Mouse (Mus musculus) cerebellum, adult 11-12 months (tissue): ENCODE data around the gene Gm20503.
A peak's percentile ranks its signal among the peaks of the same experiment; 100 is the strongest.

Experiments used
- DNase-seq: peaks from one replicate; pipeline ENCODE4 v3.0.0; 2022

Gene Gm20503

GRCm38 (mm10) chr4:59002948-59003805 is at the start of gene Gm20503:
Gm20503 (plus strand) TSS chr4:59003210.
- DNase-seq, result peak; percentile 92

DNA sequence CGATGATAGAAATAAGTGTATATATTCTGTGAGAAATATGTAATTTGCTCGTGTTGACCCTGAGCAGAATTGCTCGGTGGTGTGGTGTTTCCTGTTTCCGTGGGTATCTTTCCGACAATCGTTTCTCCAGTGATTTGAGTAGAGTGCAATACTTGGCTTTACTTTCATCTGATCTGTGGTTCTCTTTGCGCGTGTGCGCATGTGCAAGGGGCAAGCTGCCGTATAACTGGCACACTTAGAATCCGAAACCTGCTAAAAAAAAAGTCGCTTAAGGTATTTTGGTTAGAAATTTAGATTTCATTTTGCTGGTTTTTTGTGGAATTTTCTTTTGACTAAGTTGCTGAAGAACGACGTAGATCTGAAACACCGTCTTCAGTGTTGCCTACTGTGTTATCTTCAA is 41.3 kb upstream of the Gm20503 start:
- no peak for DNase-seq

DNA sequence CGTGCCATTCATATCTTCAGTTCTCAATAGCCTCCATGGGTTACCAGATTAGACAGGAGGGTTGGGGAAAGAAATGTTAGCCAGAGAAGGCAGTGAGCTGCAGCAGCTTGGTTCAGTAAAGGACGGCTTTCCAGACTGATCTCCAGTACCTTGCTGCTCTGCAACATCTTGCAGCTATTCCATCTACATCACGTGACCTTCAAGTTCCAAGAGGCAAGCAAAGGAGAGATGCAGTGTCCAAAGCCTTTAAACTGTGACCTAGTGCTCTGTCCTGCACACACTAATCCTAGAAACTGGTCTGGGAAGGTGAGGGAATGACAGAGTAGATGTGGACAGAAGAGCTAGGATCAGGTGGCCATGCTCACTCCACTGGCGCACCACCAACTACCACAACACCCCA is 39.7 kb upstream of the Gm20503 start:
- no peak for DNase-seq

DNA sequence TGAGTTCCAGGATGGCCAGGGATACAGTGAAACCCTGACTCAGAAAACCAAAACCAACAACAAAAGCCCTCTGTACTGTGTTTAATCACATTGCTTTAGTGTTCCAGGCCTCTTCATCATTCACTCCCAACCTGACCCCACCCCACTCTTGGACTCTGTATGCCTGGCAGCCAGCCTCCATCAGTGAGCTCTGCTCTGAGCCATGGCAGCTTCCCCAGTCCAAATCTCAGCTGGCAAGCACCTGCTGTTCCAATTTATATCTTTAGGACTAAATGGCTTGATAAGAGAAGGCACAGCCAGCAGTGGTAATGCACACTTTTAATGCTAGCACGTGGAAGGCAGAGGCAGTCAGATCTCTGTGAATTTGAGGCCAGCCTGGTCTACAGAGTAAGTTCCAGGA is 37.9 kb upstream of the Gm20503 start:
- DNase-seq, result no peak

- no peak for DNase-seq
These were observed 32.3 kb upstream of the Gm20503 start for GRCm38 (mm10) chr4:58970678-58971077.

- no peak for DNase-seq
These were observed 27.3 kb upstream of the Gm20503 start for GRCm38 (mm10) chr4:58975711-58976110.

- DNase-seq, result no peak
These were observed 21.6 kb upstream of the Gm20503 start for GRCm38 (mm10) chr4:58981421-58981820.

DNA sequence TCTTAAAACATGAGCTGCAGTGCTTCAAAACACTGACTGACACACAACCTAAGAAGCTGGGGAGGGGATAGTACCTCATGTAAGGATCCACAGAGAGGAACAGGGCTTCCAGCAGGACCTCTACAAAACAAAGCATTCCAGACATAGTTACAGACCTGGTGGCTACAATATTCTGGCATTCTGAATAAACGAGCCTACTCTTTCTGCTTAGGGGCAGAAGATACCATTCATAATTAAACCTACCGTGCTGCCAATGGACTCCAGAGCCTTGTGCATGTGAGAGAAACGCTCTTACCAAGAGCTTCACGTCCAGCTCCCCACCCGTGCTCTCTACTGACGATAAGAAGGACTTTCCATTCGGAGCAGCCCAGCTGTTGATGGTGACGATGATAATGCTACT is 20.2 kb upstream of the Gm20503 start:
- no peak for DNase-seq

DNA sequence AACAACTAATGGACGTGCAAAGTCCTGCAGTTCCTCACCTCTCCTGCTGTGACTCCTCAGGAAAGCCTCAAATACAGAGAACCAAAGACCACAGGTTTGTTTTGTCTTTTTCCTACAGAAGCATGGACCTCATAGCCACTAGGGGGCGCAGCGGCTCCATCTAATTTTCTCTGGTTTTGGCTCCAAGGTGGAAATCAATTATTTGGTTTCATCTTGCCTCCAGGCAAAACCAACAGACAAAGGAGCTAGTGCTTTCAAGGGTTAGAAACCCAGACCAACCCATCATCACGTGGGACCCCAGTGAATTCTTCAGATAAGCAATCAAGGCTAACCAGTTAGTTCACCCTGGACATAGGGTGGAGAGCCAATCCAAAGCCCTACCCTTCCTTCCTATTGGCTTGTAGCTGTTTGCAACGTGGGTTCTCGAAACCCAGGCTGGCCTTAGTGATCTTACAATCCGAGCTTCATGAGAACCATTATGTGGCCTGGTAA is 17.8 kb upstream of the Gm20503 start:
- DNase-seq, result peak; percentile 43

DNA sequence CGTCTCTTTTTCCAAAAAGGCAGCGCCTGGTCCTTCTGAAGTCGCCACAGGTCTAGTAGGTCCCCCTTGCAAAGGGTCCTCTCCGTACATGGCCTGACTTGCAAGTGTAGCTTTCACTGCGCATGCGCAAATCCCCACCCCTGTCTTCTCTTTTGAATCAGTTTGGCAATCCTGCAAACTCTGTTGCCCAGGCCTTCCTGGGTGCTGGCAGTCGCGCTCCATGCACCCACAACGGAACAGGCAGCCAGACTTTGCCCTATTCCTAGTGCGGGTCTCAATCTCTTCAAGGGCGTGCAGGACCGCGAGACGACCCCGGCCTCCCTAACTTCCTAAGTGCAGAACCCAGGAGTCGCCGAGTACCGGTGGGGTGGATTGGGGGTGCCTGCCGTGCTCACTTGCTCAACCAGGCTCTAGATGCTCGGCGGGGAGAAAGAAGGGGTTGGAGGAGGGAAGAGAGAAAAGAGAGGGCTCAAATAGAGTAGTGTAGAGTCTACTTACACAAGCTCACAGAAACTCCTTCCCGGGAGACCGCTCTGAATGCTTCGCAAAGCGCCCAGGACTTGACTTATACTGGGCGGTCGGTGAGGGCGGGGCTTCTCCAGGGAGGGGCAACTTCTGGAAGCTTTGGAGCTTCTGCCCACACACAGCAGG is 16.3 kb upstream of the Gm20503 start, which contains the start of gene Ptgr1:
TSS of gene Ptgr1 (minus strand) at position 580 of the 651 bp plus-strand sequence.
- peak; percentile 61 for DNase-seq

DNA sequence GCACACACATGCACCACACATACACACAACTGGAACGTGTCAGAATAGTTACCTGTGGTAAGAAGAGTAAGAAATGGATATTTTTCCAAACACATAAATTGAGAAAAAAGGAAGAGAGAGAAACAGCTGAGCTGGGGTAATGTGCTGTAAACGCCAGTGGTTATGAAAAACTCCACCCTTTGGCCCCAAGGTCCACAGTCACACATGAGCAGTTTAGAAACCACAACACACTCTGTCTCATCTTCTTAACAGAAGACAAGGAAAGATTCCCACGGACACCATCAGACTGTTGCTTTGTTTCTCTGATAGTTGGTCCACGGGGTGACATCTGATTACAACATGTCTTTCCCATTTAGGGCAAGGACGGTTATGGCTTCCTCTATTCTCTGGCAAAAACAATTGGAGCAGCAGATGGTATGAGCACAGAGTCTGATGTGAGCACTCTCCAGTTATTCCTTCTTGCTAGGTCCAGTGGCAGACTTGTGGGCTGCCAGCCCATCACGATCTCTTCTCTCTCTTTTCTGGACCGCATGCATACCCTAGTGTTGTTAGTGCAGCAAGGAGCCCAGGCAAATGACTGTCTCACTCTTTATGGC is 13.6 kb upstream of the Gm20503 start:
- no peak for DNase-seq

DNA sequence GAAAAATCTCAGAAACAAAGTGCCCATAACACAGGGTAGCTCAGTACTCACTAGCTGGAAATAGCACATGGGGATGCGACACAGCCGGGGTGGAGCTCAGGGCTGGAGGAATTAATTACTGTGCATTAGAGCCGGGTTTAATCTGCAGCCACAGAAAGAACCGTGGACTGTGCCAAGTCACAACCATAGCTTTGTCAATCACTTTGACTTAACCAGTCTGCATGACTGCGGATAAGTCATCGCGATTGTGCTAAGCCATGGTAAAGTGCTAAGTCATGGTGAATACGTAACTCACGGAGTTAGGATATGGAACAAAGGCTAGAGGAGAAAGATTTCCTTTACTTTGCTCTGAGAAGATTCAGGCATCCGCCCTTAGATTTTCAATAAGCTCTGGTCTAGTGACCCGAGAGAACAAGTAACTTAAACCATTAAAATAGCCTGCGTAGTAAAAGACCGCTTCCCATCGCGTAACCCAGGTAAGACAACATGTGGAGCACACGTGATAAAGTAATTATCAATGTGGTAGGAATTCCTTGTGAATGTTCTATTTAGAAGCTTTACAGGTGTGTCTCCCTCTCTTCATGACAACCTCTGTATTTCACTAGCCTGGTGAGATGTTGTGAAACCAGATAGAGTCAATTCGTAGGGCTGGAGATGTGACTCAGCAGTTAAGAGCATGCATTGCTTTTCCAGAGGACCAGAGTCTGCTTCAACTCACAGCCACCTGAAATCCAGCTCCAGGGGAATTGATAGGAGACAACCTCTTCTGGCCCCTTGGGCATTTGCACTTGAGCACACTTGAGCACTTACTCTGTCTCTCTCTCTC is 12.2 kb upstream of the Gm20503 start:
- no peak for DNase-seq

GRCm38 (mm10) chr4:58992195-58992594 is 10.8 kb upstream of the Gm20503 start:
- no peak for DNase-seq

- DNase-seq, result no peak
These were observed 8.2 kb upstream of the Gm20503 start, which contains the start of gene Dnajc25 for GRCm38 (mm10) chr4:58994762-58995161. Dnajc25 (plus strand) TSS chr4:58995062.

DNA sequence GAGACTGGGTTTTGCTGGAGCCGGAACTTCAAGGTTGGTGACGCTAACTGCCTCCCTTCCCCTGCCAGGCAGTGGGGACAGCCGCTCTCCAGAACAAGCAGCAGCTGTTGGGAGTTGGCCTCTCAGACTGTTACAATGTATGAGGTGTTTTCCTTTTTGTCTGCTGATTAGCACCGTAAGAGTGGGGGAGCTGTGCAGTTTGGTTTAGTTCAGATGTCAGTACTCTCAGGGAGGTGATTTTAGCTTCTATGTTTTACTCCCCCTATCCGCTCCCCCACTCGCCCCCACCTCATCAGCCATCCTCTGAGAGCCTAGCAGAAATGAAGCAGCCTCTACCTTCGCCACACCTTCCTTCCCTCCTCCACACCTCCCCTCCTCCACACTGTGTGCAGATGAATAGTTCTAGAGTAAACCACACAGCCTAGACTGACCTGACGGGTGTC is 7.7 kb upstream of the Gm20503 start:
- DNase-seq, result no peak

DNA sequence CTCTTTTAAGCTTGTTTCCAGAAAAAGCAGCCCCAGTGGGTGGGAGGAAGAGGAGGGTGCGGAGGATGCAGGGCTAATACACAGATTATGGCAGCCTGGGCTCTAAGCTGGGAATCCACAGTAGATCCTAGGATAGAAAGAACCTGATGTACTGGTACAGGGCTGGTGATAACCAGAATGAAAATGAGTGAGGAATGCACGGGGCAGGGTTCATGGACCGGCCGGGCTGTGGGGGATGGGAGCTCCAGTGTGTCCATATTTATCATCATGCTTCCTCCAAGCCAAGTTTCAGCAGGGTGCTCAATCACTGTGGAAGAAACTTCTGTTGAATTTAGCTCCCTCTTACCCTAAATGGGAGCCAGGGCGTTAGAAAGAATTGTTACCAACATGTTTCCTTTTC is 5.9 kb upstream of the Gm20503 start:
- no peak for DNase-seq

DNA sequence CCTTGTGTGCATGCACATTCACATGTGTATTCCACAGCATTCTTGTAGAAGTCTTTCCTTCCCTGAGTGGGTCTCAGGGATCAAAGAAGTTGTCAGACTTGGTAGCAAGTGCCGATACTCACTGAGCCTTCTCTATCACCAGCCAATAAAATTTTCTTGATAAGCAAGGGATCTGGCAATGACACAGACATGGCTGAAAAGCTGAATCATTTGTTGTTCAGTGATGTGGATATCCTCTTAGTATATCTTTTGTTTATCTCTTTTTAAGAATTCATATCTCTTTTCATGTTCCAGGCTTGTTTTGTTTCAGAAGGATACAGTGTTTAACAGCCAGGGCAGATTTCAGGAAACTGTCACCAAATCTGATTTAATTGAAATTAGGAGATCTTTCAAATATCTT is 4.3 kb upstream of the Gm20503 start:
- DNase-seq, result no peak

- peak; percentile 49 for DNase-seq
These were observed 3.3 kb upstream of the Gm20503 start for GRCm38 (mm10) chr4:58999686-59000085.

GRCm38 (mm10) chr4:59000614-59001013 is 2.4 kb upstream of the Gm20503 start:
- DNase-seq, result no peak

- no peak for DNase-seq
These were observed 793 bp downstream of the Gm20503 start for GRCm38 (mm10) chr4:59003806-59004200.

DNA sequence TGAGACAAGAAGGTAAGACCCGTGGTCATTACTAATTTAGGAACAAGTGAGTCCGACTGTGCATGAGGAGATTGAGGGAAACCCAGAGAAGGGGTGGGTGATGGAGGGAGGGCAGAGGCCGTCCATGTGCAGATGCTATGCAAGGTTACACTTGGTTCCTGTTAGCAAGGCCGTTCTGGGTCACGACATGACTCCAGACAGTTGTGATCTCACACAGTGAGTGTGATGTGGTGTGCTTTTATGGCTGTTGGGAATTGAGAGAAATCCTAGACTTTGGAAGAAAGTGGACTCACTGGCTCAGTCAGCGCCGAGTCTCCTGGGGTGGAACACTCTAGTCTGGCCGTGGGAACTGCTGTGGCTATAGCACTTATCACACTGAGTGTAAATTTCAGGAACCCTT is 3.2 kb downstream of the Gm20503 start:
- DNase-seq, result no peak

GRCm38 (mm10) chr4:59007016-59007415 is 4.0 kb downstream of the Gm20503 start:
- DNase-seq, result no peak

GRCm38 (mm10) chr4:59007974-59008373 is 5.0 kb downstream of the Gm20503 start:
- no peak for DNase-seq
